Mouse (Mus musculus) A20 (cell line): Measurements from ENCODE around the gene Hist2h2ab.
"Not testable (repeated sequence)": the region's sequence is repeated elsewhere in the genome, so short reads cannot be mapped to it uniquely, and the experiment has no call there.

Experiments
- DNase-seq: peaks from one replicate; pipeline ENCODE4 v3.0.0-alpha.2; 2011; ENCODE audit warnings: low read depth, low spot score

Hist2h2ab gene

DNA sequence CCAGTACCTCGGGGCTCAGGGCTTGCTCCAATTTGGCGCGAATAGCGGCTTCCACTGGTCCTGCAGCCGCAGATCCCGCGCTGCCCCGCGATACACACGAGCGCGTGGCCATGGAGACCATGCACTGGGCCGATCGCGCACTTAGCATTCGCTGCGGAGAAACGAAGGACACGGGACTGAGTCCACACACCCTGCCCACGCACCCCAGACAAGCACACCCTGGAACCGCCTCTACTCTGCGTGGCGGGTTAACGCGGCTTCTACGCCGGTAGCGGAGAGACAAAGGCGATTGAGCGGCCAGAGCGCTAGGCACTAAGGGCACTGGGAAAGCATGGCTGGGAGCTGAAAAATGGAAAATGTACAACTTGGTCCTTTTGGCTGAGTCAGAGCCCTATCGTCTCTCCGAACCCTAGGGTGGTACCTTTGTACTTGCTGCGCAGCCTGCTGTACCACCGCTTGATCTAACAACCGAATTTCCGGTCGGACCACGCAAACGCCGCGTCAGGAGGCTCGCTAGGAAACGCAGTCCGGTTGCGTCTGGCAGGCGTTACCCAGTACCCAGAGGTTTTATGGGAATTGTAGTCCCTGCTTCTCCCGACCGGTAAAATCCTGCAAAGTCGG is 22.4 kb upstream of the Hist2h2ab start:
- DNase-seq = peak; percentile 94

DNA sequence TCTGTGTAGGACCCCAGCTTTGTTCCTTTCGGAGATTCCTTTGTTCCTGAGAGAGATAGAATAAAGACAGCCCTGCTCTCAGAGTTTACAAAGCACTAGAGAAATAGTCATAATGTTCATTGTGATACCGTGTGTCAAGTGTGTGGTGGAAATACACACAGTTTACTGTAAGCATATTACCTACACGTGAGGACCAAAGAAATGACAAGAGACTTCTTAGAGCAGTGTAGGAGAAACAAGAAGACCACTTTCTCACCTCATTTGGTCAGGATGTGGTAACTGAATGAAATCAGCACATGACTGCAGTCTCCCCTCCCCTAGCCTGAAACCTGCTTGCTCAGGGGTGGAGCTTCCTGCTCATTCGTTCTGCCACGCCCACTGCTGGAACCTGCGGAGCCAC is 21.5 kb upstream of the Hist2h2ab start:
- peak; percentile 79 for DNase-seq

DNA sequence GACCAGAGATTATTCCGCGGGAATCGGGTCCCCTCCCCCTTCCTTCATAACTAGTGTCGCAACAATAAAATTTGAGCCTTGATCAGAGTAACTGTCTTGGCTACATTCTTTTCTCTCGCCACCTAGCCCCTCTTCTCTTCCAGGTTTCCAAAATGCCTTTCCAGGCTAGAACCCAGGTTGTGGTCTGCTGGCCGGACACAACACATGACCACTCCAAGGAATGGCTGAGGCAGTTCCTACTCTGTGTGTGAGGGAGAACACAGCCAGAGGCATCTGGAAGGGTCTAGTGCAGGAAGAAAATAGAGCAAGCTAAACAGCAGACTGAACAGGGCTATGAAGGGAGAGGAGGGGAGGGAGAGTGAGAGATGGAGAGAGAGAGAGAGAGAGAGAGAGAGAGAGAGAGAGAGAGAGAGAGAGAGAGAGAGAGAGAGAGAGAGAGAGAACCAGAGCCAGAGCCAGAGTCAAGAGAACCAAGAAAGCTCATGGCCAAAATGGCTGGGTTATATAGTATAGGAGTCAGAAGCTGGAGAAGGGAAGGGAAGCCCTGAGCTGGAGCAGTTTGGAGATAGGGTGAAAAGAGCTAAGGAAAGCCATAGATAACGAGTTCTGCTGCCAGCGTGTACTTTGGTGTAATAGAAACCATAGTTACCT is 20.9 kb upstream of the Hist2h2ab start:
- DNase-seq = not testable (repeated sequence)

DNA sequence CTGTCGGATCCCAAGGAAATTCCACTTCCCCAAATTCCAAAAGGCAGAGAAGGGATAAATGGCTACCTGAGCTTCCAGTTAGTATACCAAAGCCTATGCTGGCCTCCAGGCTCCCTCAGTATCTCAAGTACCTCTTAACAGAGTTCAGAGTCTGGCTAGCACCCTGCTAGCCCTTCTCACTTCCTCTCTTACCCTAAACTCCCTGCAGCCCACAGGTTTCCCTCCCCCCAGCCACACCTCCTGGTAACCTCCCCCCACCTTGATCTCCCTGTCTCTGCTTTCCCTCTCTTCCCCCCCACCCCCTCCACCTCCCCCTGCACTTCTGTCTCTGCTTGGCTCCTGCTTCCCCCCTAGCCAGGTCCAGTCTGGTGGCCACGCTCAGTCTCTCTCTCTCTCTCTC is 19.9 kb upstream of the Hist2h2ab start:
- peak; percentile 70 for DNase-seq

DNA sequence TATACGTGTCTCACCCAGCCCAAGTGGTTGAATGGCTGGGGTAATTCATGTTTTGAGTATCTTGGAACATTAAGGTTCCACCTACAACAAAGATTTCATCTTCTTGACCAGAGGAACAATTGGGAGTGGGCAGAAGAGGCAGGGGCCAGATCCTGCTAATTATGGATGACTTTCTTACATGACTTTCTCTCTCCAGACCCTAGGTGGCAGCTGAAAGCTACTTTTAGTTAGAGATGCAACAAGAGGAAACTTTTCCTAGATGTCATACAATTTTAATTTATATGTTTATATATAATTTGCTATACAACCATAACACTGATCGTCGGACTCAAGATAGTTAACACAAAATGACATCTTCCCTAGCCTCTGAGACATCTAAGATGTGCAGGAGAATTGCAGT is 11.8 kb upstream of the Hist2h2ab start:
- DNase-seq = no peak

DNA sequence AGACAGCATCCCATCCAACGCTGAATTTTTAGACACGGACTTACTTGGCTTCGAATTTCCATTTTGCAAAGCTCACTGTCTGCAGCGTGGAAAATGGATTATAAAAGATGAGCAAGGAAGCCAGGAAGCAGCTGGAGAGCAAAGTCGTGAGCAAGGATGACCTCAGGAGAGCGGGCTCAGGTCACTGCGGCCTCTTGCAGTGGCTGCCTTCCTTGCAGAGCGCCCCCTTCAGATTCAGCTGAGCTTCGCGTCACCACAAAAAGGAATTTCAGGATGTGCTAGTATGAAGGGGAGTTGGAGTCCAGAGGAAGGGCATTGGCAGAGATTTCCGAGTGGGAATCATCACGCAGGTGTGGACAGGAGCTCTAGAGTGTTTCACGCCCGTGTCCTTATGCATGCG is 10.4 kb upstream of the Hist2h2ab start:
- DNase-seq = no peak

DNA sequence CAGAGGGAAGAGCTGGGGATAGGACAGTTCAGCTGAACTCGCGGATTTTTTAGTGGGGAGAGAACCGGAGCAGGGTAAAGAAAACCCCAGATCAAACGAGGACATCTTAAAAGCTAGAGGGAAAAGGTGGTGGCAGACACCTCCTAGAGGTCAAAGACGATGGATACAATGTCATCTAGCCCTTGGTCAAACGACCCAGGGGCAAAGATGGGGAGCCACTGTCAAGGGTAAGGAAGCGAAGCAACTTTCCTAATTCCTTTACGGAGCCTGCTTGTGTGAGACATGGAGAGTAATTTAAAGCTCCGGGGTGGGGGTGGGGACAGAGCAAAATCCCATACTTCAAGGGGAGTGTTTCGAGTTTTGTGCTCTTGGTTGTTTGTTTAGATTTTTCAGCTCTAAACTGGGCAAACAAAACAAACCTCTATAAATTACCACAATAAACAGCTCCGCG is 449 bp upstream of the Hist2h2ab start:
- peak; percentile 81 for DNase-seq

DNA sequence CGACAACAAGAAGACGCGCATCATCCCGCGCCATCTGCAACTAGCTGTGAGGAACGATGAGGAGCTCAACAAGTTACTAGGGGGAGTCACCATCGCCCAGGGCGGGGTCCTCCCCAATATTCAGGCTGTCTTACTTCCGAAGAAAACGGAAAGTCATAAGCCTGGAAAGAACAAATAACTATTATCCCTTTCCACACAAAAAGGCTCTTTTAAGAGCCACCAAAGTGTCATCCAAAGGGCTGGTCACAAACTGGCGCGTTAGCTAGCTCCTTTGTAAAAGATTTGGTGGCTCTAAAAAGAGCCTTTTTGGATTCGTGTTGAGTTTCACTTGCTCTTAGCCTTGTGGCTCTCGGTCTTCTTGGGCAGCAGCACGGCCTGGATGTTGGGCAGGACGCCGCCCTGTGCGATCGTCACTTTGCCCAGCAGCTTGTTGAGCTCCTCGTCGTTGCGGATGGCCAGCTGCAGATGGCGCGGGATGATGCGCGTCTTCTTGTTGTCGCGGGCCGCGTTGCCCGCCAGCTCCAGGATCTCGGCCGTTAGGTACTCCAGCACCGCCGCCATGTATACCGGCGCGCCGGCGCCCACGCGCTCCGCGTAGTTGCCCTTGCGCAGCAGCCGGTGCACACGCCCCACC is 583 bp downstream of the Hist2h2ab start:
- not testable (repeated sequence) for DNase-seq

DNA sequence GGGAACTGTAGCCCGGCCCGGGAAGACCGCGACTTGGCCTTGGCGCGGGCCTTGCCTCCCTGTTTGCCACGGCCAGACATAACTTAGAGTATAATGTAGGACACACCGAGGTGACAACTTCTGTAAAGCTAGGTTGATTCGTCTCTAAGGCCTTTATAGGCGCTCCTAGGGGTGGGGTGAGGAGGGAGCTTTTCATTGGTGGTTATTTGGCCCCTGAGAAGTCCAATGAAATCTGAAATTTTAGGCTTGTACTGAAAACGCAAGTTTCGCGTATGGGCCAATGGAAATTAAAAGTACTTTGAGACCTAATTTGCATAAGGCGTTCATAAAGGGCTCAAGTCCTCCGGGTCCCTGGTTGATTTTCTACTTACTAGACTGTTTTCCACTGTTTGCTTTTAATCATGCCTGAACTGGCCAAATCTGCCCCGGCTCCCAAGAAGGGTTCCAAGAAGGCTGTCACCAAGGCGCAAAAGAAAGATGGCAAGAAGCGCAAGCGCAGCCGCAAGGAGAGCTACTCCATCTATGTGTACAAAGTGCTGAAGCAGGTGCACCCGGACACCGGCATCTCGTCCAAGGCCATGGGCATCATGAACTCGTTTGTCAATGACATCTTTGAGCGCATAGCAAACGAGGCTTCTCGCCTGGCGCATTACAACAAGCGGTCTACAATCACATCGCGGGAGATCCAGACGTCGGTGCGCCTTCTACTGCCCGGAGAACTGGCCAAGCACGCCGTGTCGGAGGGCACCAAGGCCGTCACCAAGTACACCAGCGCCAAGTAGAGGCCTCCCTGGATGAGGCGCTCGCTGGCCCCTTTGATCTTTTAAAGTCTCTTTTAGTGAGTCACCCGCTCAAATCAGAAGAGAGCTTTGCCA is 1.3 kb downstream of the Hist2h2ab start, which contains the start of the genes Hist2h2ac and Hist2h2be:
Gene Hist2h2ac, minus strand, starts transcription at position 116 of the 875 bp plus-strand sequence.
Gene Hist2h2be, plus strand, starts transcription at position 355 of the 875 bp plus-strand sequence.
- DNase-seq = peak; percentile 94

DNA sequence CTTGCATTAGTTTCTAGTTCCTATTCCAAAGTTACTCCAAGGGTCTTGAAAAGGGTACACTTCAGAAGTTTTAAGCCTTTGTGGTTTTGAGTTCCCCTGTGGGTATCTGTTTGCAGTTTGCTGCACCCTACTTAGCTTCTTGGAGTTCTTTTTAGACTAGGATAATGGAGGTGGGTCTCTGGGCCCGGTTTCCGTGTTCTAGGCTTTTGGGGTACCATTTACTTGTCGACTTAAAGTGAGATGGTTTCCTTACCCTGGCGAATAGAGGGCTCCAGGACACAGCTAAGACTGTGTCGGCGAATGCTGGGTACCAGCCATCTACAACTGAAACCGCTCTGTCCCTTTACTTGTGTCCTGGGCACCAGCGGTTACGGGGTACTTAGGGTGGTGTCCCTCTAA is 2.0 kb downstream of the Hist2h2ab start:
- no peak for DNase-seq

DNA sequence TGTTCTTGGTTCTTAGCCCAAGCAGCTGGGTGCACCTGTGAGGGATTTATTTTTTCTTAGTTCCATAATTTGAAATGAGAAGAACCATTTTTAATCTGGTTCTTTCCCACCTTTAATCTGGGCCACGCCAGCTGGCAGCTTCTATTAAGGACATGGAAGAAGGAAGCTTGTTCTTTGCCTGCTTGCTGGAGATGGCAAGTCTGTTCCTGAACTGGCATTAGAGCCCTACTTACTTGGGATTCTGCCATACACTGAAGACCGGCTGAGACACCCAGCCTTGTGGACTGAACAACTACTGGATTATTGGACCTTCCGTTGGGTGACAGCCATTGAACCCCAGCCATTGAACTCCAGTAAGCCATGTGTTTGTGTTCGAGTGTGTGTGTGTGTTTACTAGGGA is 3.1 kb downstream of the Hist2h2ab start:
- DNase-seq = no peak

DNA sequence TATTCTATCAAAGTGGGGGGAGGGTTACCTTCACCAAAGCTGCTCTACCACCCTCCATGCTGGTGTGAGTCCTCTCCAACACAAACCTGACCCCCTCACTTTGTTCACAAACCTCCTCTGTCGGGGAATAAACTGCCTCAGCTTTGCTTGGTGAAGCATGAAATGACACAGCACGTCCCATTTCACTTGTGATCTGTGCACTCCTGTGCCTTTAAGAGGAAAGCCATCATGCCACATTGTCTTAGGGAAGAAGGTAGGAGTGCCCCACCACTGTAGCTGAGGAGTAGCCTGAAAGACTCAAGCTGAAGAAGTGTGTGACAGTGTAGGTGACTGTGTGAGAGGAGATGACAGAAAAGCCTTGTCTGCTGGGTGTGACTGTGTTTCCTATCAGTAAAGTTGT is 5.8 kb downstream of the Hist2h2ab start:
- peak; percentile 32 for DNase-seq

DNA sequence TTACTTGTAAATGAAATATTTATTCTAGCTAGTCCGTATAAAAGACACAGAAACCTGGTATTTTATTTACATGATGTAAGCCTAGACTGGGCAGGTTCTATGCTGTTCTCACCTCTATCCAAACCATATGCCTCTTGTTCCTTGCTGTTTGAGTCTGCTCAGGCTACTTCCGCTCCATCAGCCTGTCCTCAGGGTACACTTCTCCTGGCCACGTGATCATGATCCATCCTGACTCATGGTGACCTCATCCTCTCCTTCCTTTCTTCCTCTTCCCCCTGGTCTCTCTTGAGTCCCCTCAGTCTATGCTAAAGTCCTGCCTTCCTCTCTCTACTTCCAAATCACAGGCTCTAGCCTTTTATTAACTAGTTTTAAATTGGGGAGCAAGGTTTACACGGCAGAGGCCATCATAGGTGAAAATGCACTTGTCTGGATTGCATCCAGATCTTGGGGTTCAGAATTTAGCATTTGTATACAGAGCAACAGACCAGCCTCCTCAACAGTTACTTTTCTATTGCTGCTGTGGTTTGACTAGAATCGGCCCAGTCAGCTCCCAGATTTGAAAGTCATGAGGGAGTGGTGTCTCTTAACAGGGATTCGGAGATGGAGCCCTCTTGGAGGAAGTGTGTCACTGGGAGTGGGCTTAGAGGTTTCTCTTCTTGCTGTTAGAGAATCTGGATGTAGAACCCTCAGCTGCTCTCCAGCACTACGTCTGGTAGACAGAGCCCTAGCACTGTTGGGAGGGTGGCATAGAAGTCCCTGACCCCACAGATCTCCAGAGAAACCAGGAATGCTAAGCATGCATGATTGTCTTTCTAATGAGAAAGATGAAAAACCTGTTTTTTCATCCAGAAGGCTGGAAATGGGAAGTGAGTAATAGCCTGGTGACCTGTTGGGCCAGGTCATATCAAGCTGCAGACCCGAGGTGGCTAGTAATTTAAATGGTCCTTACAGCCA is 7.3 kb downstream of the Hist2h2ab start:
- no peak for DNase-seq

DNA sequence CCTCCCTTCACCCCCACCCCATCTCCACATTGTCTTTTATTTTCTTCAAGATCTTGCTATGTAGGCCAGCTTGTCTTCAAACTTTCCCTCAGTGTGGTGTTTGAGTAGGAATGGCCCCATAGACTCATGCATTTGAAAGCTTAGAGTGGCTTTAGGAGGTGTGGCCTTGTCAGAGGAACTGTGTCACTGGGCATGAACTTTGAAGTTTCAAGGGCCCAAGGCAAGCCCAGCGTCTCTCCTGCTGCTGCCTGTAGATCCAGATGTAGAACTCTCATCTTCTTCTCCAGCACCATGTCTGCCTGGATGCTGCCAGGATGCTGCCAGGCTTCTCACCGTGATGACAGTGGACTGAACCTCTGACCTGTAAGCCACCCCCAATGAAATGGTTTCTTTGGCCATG is 9.2 kb downstream of the Hist2h2ab start:
- DNase-seq = no peak

DNA sequence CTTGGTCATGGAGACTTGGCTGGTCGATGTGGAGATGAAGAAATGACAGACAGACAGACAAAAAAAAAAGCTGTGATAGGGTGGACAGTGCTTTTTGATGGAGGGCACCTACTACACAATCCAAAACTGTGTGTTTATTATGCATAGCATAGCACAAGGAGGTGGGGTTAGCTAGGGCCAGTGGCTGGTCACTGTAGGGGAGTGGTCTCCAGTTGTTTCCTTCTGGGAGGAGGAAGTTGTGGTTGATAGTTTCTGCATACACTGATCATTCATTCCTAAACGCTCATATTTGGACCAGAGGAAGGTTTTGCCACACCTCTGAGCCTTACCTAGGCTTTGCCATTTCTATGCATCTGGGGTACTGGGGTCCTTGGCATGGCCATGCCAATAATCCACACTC is 10.7 kb downstream of the Hist2h2ab start:
- DNase-seq = no peak

DNA sequence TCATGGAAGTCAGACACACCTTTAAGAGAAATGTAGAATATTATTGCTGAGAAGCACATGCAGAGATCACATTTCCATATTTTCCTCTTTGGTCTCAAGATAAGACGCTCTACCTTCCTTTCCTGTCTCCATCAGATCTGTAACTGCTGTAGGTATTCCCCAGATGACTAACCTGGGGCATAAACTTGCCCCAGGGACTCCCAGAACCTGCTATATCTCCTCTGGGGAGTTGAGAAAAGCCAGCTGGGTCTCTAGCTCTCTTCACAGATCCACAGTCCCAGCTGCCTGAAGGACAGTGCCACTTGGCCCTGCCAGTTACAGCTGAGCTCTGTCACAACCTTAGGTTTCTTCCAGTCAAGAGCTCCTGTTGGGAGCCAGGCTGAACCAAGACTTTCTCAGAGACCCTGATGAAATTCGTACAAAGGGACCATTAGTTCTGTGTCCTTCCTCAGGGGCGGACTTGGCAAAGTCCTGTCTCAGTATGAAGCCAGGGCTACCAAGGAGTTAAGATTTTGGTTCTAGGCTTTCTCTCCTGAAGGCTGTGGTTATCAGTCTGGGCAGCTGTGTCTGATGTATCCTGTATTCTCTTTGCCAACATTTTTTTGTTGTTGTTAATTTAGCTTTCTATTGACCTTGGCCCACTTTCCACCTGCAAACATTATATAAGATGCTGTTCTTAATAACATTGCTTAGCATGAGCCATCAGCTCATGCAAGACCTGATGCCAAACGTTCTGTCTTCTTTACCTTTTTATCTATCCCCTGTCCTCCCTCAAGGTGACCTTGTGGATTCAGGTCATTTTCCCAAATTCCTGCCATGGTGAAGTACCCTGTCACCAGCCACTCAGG is 11.5 kb downstream of the Hist2h2ab start:
- no peak for DNase-seq

DNA sequence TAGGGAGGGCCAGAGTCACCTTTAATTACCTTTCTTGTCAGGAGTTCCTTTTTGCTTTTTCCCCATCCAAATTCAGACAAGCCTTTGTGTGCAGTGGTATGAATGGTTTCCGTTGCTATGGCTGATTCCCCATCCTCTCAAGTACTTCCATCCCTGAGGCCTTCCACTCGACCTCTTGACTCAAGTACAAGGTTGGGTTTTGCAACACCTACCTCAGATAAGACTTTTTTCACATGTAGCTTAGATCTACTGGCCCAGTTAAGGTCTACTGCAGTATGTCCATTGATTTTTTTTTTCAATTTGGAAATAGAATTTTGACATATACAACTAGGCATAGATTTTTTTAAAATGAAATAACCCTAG is 12.1 kb downstream of the Hist2h2ab start:
- DNase-seq = no peak

DNA sequence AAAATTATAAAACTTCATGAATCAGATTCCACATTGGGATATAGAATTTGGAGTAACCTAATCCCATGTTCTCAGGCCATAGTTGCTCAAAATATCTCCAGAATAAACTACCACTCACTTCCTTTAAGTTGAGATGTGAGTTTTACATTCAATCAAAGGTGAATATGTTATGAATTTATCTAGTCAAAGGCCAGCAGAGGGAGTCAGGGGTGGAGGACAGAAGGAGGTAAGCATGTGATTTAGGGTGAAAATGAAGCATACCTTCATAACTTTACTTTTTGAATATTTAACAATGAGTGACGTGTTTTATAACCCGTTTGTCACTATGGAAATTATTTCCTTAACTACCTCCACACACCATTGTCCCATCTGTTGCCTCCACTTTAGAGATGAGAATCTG is 15.2 kb downstream of the Hist2h2ab start:
- peak; percentile 32 for DNase-seq

DNA sequence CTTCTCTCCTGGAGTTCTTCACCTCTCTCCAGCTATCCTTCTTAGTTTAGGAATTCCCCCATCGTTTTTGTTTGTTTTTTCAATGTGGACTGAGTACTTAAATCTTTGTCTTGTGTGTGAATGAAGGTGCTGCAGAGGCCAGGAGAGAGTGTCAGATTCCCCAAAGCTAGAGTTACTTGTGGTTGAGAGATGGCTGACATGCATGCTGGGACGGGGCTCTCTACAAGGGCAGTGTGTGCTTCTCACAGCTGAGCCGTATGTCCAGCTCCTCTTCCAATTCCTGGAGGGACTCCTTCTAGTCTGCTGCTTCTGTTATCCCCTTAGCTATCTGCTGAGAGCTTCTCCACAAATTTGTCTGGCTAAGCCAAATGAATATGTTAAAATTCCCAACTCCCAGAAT is 16.2 kb downstream of the Hist2h2ab start:
- DNase-seq = no peak

DNA sequence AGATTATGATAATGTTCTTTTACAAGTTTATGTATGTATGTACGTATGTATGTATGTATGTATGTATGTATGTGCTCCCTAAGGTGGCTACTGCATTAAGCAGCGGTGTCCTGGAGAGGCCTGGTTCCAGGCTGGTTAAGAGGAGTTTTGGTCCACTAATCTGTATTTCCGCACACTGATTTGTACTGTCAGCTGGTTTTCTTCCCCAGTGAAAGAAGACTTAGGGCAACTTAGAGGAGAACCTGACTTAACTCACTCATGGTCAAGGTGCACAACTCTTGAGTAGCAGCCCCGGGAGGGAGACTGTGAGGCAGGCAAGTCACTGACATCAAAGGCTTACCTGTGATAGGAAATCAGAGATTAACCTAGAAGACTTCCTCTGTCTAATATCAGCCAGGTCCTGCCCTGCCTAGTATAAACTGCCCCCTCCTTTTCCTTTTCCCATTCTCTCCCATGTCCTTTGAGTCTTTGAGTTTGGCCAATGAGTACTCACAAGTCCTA is 17.2 kb downstream of the Hist2h2ab start:
- peak; percentile 37 for DNase-seq
